Mouse (Mus musculus): ENCODE measurements around the gene Ago3. TPM values are rescaled to one million over a fixed set of nuclear protein-coding genes. Genes with fewer than 3 reads are reported as not detected.

Gene Ago3
- polyA plus RNA-seq, 1 experiment from 2014 or later = 13.3 TPM

DNA sequence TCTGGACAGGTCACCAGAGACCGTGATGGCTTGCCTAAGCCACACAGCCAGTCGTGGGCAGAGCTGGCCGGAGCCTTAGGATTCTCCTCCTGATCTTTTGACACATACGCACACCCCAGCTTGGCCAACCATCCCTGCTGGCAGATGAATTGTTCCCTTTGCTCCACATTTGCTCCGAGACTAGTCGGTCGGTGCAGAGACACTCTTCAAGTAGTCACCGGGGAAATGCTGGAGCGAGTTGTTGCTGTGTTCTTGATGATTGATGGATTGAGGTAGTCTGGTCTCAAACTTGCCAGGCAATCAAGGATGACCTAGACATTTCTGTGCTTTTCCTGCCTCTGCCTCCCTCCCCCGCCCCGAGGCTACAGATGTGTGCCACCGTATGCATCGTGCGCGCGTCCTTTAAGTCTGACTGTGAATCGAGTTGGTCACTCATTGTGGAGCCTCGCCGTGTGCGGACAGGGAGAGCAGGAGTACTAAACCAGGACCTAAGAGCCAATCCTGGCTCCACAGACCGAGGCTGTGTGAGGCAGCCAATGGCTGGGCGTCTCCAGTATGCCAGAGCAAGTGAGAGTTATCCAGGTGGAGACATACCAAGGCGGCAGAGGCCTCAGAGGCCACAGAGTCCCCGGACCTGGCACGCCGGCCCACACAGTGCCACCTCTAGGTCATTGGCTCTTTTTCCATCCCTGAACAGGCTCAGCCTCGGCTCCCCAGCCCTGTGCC lies 127.6 kb downstream of the Ago3 start:
- H3K4me3 ChIP-seq = peak overlapping the region; percentile 46
- H3K4me1 ChIP-seq = peaks cover 27% of the 10 kb centered on the region
- no peaks in the 10 kb centered on the region for H3K36me3 ChIP-seq
- peak; percentile 20 for DNase-seq (ENCODE audit: low spot score)
- H3K27me3 ChIP-seq (ENCODE audit: low read depth, poor library complexity, severe bottlenecking) = peaks cover 75% of the 10 kb centered on the region
- 3% methylated on average over 27 of the region's 27 CpGs for WGBS
- H3K9me3 ChIP-seq (replicated peaks) = peaks cover 5% of the 10 kb centered on the region; the same call in 1 of the 2 replicates
- no peak overlapping the region for H3K27ac ChIP-seq (replicated peaks)

DNA sequence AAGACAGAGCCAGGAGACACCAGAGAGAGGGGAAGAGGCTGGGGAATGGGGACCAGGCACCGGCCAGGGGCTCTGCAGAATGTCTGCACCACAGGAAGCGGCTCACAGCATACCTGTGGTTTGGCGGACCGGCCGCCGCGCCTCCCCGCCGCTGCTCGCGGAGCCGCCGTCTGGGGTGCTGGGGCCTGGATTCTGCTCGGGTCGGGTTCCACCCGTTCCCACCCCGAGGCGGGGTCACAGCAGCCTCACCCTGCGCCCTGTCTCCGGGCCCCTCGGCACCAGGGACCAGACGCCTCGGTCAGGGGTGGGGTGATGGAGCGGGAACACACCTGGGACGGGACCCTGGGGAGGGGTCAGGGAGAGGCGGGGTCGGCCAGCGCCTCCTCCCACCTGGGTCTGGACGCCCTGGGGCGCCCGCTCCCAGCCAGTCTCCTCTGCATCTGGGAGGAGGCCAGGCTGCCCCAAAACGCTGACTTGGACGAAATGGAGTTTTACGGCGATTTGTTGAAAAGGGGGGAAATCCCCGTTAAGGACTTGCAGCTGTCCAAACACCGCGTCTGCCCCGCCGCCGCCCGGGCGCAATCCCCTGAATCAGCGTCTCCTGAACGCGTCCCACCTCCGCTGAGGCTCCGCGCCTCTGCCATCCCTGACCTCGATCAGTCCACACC lies 128.3 kb downstream of the Ago3 start:
- no peak overlapping the region for H3K27ac ChIP-seq (replicated peaks)
- peaks cover 2% of the 10 kb centered on the region; the same call in 1 of the 2 replicates for H3K9me3 ChIP-seq (replicated peaks)
- peaks cover 82% of the 10 kb centered on the region for H3K27me3 ChIP-seq (ENCODE audit: low read depth, poor library complexity, severe bottlenecking)
- peak overlapping the region; percentile 46 for H3K4me3 ChIP-seq
- H3K4me1 ChIP-seq = peaks cover 33% of the 10 kb centered on the region
- peak; percentile 43 for DNase-seq (ENCODE audit: low spot score)
- no peaks in the 10 kb centered on the region for H3K36me3 ChIP-seq
- WGBS = under 1% methylated on average over 50 of the region's 50 CpGs

DNA sequence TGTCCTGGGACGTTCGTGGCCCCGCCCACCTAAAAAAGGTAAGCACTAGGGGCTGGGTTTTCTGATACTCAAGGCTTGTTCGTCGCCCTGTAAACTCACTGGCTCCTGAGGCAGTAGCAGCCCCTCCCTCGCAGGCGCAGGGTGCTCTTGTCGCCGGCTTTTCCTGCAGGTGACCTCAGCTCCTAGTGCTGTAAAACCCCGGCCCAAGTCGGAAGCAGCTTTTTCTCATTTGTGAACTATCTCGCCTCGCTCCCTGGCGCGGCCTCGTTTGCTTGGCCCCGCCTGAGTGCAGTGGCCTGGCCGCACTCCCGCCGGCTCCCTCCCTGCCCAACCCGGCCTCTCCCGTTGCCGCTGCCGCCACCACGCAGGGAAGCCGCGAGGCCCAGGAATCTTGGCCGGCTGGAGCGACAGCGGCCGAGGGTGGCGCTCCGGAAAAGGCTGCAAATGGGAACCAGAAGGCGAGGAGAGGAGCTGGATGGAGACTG lies 132.7 kb downstream of the Ago3 start:
- Histone ChIP-seq H3K9me3 (replicated peaks) (no peaks in the 10 kb centered on the region), H3K4me1 (peaks cover 27% of the 10 kb centered on the region), H3K27ac (replicated peaks) (peak overlapping the region; percentile 59), H3K36me3 (no peaks in the 10 kb centered on the region), H3K4me3 (peak overlapping the region; percentile 51), H3K27me3 (ENCODE audit: low read depth, poor library complexity, severe bottlenecking) (peaks cover 85% of the 10 kb centered on the region)
- WGBS = under 1% methylated on average over 34 of the region's 34 CpGs
- peak; percentile 65 for DNase-seq (ENCODE audit: low spot score)

DNA sequence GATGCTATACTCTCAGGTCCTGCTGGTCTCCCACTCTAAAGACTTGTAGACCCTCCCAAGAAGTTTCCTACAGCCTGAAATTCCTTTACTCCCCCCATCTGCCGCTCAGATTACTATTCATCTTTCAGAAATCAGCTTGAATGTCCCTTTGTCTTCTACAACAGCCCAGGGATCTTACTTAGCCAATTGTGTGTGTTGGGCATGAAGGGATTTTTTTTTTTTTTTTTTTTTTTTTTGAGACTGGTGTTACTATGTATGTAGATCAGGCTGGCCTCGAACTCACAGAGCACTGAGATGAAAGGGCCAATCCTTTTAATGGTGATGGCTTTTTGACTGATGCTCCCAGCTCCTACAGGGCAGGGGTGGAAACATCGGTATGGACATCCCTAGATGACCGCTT lies 133.4 kb downstream of the Ago3 start:
- H3K4me3 ChIP-seq = no peak overlapping the region
- WGBS = 37% methylated on average over 4 of the region's 4 CpGs

DNA sequence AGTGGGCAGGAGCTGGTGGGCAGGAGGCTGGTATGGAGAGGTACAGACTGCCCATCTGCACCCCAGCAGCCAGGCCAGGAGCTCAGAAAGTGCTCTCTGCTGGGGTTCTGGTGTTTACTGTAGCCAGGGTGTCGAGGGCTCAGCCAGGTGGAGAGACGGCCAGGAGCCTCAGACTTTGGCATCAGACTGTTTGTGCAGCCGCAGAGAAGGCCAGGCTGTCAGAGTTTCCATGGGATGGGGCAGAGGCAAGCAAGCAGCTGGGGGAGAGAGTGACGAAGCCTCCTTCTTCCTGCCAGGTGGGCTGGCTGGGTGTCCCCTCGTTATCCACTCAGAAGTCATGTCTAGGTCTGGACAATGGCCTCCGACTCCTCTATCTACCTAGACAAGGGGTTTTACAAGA lies 134.2 kb downstream of the Ago3 start:
- WGBS = 75% methylated on average over 6 of the region's 6 CpGs
- H3K27me3 ChIP-seq (ENCODE audit: low read depth, poor library complexity, severe bottlenecking) = peaks cover 80% of the 10 kb centered on the region

More for the DNA sequence above, 133.4 kb downstream of the Ago3 start:
- H3K27ac ChIP-seq (replicated peaks) = no peak overlapping the region
- H3K27me3 ChIP-seq (ENCODE audit: low read depth, poor library complexity, severe bottlenecking) = peaks cover 81% of the 10 kb centered on the region
- no peaks in the 10 kb centered on the region for H3K36me3 ChIP-seq
- DNase-seq (ENCODE audit: low spot score) = no peak
- H3K4me1 ChIP-seq = peaks cover 26% of the 10 kb centered on the region
- H3K9me3 ChIP-seq (replicated peaks) = no peaks in the 10 kb centered on the region

DNA sequence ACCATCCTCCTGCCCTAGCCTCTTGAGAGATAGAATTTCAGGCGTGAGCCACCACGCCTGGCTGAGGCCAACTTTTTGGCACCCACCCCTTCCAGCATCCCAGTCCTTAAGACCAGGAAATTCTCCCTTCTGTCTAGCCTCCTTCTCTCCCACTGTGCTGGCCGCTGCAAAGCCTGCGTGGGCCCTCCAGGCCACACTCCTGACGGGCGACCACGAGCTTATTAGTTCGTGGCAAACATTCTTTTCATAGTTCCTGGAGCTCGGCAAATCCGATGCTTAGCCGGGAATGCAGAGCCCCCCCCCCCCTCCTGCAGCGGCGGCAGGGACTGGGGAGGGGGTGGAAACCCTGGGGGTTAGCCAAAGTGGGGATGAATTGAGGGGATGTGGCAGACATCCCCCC lies 138.2 kb downstream of the Ago3 start:
- peaks cover 80% of the 10 kb centered on the region for H3K27me3 ChIP-seq (ENCODE audit: low read depth, poor library complexity, severe bottlenecking)
- H3K4me1 ChIP-seq = peaks cover 31% of the 10 kb centered on the region
- WGBS = 29% methylated on average over 13 of the region's 13 CpGs
- no peaks in the 10 kb centered on the region for H3K9me3 ChIP-seq (replicated peaks)
- no peak for DNase-seq (ENCODE audit: low spot score)
- no peak overlapping the region for H3K4me3 ChIP-seq
- H3K36me3 ChIP-seq = no peaks in the 10 kb centered on the region
- H3K27ac ChIP-seq (replicated peaks) = no peak overlapping the region; the same call in 1 of the 2 replicates

More for the DNA sequence above, 134.2 kb downstream of the Ago3 start:
- no peak for DNase-seq (ENCODE audit: low spot score)
- Histone ChIP-seq H3K36me3 (no peaks in the 10 kb centered on the region), H3K9me3 (replicated peaks) (no peaks in the 10 kb centered on the region), H3K27ac (replicated peaks) (no peak overlapping the region), H3K4me3 (no peak overlapping the region), H3K4me1 (peaks cover 22% of the 10 kb centered on the region)

DNA sequence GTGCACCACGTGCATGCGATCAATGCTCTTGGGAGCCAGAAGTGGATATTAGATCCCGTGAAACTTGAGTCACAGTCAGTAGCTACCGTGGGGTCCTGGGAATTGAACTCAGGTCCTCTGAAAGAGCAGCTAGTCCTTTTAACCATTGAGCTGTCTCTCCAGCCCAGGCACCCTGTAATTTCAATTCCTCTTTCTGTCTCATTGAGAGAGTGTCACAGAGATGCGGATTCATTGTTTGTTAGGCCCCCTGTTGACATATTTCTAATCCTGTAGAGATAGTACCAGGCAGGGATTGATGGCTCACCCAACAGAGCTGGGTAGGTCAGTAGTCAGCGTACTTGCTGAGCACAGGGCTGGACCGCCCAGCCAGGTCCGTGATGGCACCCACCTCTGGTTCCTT lies 139.0 kb downstream of the Ago3 start:
- DNase-seq (ENCODE audit: low spot score) = no peak
- no peak overlapping the region for H3K27ac ChIP-seq (replicated peaks)
- H3K27me3 ChIP-seq (ENCODE audit: low read depth, poor library complexity, severe bottlenecking) = peaks cover 80% of the 10 kb centered on the region
- no peak overlapping the region for H3K4me3 ChIP-seq
- H3K4me1 ChIP-seq = peaks cover 30% of the 10 kb centered on the region
- H3K36me3 ChIP-seq = no peaks in the 10 kb centered on the region
- 82% methylated on average over 8 of the region's 8 CpGs for WGBS
- no peaks in the 10 kb centered on the region; the same call in 1 of the 2 replicates for H3K9me3 ChIP-seq (replicated peaks)

DNA sequence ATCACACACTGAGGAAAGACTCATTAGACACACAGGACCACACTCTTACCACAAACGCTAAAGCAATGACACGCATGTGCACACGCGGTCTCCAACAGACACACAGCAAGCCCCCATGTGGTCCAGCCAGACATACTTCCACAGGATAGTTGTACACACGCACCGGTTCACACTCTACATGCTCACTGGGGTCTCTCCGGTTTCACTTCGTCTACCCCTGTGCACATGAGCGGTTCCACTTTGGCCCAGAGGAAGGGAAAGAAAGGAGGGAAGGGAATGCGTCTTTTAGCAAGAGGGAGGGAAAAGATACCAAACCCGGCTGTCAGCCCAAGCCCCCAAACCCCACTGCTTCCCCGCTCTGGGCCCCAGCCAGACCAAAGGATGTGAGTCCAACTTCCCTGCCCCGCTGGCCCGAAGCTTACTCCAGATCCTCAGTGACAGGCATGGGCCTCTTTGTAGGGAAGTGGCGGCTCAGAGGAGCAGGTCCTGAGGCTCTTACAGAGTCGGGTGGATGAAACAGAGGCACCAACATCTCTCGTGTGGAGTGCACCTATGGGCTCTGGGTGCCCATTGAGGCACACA lies 141.2 kb downstream of the Ago3 start:
- WGBS = 40% methylated on average over 17 of the region's 17 CpGs
- no peak overlapping the region for H3K27ac ChIP-seq (replicated peaks)
- H3K27me3 ChIP-seq (ENCODE audit: low read depth, poor library complexity, severe bottlenecking) = peaks cover 85% of the 10 kb centered on the region
- H3K4me1 ChIP-seq = peaks cover 33% of the 10 kb centered on the region
- no peaks in the 10 kb centered on the region for H3K36me3 ChIP-seq
- no peak for DNase-seq (ENCODE audit: low spot score)
- H3K4me3 ChIP-seq = no peak overlapping the region
- no peaks in the 10 kb centered on the region; the same call in 1 of the 2 replicates for H3K9me3 ChIP-seq (replicated peaks)

DNA sequence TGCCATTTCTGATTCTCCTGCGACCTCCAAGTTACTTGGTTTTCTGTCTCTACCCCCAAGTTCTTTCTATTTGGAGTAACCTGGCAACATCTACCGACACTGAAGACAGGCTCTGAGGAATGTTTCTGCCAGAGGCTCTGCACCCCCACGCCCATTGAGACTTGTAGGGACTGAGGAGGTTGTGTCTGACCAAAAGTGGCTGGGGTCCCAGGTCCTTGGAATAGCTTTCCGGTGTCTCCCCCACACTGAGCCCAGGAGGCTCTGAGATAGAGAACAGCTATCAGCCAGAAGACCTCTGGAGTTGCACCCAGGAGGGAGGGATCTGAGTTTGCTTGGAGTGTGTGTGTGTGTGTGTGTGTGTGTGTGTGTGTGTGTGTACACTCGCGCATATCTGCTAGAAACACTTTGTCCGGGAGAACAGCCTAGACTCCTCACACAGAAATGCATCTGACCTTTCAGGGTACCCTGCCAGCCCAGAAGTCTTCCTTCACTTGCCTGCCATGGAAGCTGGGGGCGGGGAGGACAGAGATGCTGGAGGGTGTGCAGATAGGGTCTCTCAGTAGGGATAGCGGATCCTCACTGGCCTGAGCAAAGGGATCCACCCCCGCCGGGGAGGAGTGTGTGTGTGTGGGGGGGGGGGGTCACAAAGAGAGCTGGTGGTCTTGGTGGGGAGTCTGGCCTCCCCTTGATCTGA lies 141.9 kb downstream of the Ago3 start:
- Histone ChIP-seq H3K4me1 (peaks cover 33% of the 10 kb centered on the region), H3K27me3 (ENCODE audit: low read depth, poor library complexity, severe bottlenecking) (peaks cover 82% of the 10 kb centered on the region), H3K4me3 (peak overlapping the region; percentile 48; the same call in 1 of the 2 replicates), H3K9me3 (replicated peaks) (no peaks in the 10 kb centered on the region; the same call in 1 of the 2 replicates), H3K27ac (replicated peaks) (no peak overlapping the region), H3K36me3 (no peaks in the 10 kb centered on the region)
- no peak for DNase-seq (ENCODE audit: low spot score)
- 39% methylated on average over 11 of the region's 11 CpGs for WGBS

DNA sequence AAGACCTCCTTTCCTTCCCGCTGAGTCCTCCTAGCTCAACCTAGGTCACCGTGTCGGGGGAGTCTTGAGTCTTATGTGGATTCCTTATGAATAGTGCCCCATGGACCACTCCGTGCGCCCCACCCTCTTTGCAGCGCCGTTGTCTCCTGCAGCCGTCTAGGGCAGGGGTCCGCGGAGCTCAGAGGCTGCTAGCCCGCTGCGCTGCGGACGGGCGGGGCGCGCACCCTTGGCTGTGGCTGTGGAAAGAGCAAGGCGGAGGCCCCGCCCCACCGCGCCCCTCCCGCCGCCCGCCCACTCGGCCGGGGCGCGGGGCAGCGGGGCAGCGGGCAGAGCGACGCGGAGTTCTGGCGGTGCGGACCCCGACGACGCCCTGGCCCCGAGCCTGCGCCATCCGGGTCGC lies 142.9 kb downstream of the Ago3 start, which contains the start of gene Col8a2:
Gene Col8a2, plus strand, starts transcription at position 302 of the 400 bp plus-strand sequence.
- Histone ChIP-seq H3K4me1 (peaks cover 38% of the 10 kb centered on the region), H3K27ac (replicated peaks) (peak within 1 kb of the TSS; percentile 59; the same call in 1 of the 2 replicates), H3K36me3 (no peaks in the 10 kb centered on the region), H3K4me3 (peak within 1 kb of the TSS; percentile 48), H3K27me3 (ENCODE audit: low read depth, poor library complexity, severe bottlenecking) (peaks cover 82% of the 10 kb centered on the region), H3K9me3 (replicated peaks) (no peaks in the 10 kb centered on the region; the same call in 1 of the 2 replicates)
- 2% methylated on average over 42 of the region's 42 CpGs for WGBS
- DNase-seq (ENCODE audit: low spot score) = no peak

DNA sequence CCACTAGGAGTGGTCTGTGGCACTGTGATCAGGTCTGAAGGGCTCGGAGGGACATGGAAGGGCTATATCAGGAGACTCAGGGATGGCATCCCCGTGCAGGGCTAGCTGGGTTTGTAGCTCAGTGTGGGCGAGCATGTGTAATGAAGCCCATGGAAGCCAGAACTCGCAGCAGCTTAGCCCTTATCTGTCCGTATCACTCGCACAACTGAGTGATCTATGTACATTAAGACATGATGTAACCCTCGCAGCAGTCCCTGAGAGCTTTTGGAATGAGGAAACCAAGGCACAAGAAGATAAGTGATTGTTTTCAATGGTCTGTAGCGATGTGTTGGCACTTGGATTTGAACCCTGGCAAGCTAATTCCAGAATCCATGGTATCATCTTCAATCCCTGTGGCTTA lies 145.8 kb downstream of the Ago3 start:
- H3K27me3 ChIP-seq (ENCODE audit: low read depth, poor library complexity, severe bottlenecking) = peaks cover 60% of the 10 kb centered on the region
- H3K36me3 ChIP-seq = no peaks in the 10 kb centered on the region
- H3K27ac ChIP-seq (replicated peaks) = no peak overlapping the region
- DNase-seq (ENCODE audit: low spot score) = no peak
- H3K4me1 ChIP-seq = peaks cover 38% of the 10 kb centered on the region
- H3K4me3 ChIP-seq = no peak overlapping the region
- WGBS = 86% methylated on average over 8 of the region's 8 CpGs
- no peaks in the 10 kb centered on the region; the same call in 1 of the 2 replicates for H3K9me3 ChIP-seq (replicated peaks)

DNA sequence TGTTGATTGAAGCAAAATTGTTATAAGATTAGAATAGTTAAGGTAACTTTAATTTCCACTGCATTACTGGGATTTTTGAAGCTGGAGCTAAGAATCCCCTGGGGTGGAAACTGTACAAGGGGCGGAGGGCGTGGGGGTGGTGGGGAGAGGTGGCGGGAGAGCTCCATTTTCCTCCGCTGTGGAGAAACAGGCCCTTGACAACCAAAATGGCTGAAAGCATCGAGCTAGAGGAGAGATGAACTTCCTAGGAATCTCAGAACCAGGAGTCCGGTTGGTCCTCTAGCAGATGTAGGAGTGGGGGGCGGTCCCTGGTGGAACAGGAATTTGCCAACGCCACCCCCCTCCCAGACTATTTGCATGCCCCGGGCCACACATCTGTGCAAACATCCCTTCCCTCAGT lies 147.7 kb downstream of the Ago3 start:
- DNase-seq (ENCODE audit: low spot score) = no peak

More for the DNA sequence above, 147.7 kb downstream of the Ago3 start:
- peaks cover 45% of the 10 kb centered on the region for H3K27me3 ChIP-seq (ENCODE audit: low read depth, poor library complexity, severe bottlenecking)
- H3K4me3 ChIP-seq = no peak overlapping the region
- no peaks in the 10 kb centered on the region; the same call in 1 of the 2 replicates for H3K9me3 ChIP-seq (replicated peaks)
- peaks cover 31% of the 10 kb centered on the region for H3K4me1 ChIP-seq
- WGBS = 66% methylated on average over 9 of the region's 9 CpGs
- H3K27ac ChIP-seq (replicated peaks) = no peak overlapping the region
- no peaks in the 10 kb centered on the region for H3K36me3 ChIP-seq

Data from midbrain, embryonic 10.5 days (tissue).